Mouse (Mus musculus): ENCODE results near the gene Efhd1.

The Efhd1 gene

DNA sequence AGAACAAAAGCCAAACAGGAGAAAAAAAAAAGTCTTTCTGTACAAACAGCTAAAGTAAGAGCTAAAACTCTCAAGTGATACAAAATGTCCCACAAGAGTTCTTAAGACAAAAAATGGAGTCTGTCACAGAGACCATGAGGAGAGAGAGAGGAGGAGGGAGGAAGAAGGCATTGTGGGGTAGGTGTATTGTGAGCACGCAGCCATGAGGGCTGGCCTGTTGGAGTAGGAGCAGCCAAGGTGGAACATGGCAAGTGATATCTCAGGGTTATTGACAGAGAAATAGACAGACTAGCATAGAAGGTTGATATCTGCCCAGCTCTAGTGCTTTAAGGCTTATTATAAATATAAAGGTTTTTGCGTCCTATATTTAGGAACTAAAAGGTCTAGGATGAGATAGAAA is 48.5 kb downstream of the Efhd1 start:
- DNase-seq, result no peak

DNA sequence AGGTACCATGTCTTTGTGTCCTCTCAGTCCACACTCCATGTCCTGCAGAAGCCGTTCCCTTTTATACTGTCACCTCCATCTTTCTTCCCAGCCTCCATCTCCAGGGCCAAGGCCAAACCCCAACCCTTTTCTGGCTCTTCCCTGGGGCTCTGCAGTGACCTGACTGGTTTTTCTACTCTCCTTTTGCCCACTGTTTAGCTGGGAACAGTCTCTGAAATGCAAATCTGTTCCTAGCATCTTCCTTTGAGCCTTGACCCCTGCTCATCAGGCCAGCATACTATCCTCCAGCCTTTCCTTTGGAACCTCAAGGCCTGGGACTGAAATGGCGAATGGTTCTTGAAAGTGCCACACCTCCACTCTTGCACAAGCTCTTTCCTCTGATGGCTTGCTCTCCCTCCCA is 49.0 kb downstream of the Efhd1 start:
- DNase-seq, result no peak

DNA sequence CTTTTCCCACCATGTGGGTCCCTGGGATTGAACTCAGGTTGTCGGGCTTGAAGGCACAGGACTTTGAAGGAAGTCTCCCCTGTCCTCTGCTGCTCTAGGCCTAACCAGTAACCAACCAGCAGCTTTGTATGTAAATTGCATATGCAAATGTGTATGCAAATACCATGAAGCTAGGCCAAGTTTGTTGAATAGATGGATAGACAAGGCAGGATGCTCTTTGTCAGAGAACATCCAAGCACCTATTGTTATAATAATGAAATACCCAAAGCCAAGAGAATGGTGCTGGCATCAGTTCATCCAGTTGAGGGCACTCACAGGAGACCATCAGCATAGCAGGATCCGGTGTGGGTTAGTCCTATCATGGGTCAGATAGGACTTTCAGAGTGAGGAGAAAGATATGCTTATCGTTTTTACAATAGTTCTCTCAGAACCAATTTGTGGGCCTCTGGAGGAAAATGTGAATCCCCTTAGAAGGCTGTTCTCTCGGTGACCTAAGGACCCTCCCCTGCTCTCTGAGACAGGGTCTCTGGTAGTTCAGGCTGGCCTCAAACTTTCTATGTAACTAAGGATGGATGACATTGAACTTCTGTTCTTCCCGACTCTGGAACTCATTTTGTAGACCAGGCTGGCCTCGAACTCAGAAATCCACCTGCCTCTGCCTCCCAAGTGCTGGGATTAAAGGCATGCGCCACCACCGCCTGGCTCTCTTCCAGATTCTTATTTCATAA is 49.8 kb downstream of the Efhd1 start:
- DNase-seq, result no peak

DNA sequence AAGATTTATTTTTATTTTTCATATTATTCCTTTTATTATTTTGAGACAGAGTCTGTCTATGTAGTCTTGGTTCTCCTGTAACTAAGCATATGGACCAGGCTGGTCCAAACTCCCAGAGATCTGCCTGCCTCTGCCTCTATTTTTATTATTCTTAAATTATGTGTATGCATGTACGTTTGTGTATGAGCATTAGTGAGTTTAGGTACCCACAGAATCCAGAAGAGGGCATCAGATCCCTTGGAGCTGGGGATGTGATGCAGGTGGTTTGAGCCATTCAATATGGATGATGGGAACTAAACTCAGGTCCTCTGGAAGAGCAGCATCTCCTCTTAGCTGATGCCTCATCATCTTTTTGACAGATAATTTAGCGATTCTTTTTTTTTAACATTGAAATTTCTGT is 51.3 kb downstream of the Efhd1 start:
- DNase-seq, result no peak

DNA sequence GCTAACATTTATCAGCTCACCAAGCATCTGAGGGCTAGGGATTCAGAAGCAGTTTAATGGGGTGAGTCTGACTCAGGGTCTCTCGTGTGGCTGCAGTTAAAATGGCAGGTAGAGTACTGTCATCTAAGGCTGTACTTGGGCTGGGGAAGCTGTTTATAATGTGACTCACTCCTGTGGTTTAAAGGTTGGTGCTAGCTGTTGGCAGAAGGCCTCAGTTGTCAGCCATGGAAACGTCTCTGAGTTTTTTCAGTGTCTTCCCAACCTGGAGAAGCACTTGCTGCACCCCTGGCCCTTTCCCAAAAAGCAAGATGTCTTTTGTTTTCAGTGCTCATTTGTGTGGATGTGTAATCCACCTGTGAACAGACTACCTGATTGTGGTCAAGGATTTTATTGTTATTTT is 51.7 kb downstream of the Efhd1 start:
- no peak for DNase-seq

DNA sequence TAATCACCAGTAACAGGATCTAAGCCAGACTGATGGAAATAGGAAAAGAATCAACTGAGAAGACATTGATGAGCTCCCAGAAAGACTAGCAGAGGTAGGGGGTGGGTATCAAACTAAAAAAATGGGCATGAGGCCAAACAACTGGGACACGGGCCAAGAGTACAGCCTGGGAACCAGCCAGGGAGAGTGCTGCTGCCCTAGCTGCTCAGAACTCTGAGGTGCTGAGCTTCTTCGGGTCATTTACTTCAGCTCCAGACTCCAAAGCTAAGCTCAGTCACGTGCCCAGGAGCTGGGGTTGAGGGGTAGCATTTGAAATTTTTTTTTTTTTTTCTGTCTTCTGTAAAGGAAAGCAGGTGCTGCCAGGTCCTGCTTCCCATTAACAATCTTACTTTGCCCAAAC is 52.5 kb downstream of the Efhd1 start:
- no peak for DNase-seq

DNA sequence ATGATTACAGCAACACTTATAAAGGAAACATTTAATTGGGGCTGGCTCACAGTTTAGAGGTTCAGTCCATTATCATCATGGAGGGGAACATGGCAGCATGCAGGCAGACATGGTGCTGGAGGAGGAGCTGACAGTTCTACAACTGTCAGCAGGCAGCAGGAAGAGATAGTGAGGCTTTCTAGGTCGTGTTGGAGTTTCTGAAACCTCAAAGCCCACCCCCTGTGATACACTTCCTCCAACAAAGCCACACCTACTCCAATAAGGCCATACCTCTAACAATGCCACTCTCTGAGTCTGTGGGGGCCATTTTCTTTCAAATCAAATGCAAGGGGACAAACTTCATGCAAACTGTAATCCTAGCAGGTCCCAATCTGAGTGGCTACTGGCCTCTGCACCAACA is 56.9 kb downstream of the Efhd1 start:
- DNase-seq, result no peak

DNA sequence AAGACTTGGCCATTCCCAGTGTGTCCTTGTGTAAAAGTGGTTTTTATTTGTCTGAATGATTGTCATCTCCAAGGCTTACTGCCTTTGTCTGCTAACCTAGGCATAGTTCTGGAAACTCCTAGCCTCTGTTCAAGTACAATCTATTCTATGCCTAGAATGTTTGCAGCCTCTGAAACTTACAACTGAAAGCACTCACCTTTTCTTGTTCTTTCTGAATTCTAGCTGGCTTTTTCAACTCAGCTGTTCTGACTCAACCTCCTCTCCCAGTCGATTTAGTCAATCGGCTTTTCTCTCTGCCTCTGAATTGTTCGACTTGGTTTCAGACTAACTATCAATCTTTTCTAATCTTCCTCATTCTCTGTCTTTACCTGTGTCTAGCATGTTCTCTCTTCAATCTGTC is 58.6 kb downstream of the Efhd1 start:
- DNase-seq, result no peak

DNA sequence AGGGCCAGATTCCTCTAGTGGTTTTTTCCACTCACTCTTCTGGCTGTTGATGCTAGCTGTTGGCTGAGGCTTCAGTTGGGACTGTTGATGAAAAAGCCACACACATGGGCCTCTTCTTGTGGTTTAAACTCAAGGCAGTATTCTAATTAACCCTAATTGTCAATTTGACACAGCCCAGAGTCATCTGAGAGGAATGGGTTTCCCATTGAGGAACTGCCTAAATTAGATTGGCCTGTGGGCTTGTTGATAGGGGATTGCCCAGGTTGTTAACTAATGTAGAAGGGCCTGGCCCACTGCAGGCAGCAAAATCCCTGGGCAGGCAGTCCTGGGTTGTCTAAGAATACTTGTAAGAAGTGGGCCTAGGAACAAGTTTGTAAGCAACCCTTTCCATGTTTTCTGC is 60.5 kb downstream of the Efhd1 start:
- no peak for DNase-seq

DNA sequence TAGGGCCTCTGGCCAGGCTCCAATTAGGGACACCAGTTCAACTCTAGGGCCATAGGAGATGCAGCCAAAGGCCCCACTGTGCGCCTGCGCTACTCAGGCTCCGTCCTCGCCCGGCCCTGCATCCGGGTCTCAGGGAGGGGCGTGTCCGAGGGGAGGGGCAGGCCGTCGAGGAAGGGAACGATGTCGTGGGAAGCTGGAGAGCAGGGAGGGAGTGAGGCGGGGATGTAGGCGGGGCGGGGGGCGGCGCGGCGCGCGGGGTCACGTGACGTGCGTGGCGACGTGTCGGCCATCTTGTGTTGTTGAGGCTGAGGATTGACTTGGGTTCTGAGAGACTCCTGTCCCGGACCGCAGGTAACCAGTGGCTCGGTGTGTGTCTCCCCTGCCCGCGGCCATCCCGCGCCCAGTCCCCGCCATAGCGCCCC is 62.6 kb downstream of the Efhd1 start, which contains the start of gene Gigyf2:
TSS of gene Gigyf2 (plus strand) at position 257 of the 422 bp plus-strand sequence.
- peak; percentile 95 to 96 for DNase-seq

DNA sequence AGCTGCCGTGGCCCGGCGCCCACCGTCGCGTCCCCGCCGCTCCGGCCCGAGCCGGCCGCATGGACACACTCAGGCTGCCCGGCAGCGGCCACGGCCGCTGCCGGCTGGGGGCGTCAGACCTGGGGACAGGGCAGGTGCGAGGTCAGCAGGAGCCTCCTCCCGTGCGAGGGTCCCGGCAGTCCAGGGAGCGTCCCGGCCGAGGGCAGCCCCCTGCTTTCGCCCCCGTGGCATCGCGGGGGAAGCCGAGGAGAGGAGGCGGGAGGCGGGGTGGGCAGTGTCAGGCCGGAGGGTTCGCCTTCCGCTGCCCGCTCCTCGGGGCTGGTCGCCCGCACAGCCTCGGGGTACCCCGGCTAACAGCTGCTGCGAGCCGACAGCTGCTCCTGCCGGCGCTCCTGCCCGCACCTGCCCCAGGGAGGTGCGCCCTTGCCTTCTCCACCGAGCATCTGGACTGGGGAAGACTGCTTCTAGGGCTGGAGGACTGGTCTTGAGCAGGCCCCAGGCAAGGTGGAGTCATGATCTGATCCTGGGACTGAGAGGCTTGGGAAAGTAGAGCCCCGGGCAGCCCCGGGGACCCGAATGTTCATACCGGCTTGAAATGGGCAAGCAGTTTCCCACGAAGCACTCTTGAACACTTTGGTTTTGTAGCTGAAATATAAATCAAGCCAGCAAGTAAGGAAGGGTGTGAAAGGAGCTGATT is 63.1 kb downstream of the Efhd1 start:
- DNase-seq, result no peak

DNA sequence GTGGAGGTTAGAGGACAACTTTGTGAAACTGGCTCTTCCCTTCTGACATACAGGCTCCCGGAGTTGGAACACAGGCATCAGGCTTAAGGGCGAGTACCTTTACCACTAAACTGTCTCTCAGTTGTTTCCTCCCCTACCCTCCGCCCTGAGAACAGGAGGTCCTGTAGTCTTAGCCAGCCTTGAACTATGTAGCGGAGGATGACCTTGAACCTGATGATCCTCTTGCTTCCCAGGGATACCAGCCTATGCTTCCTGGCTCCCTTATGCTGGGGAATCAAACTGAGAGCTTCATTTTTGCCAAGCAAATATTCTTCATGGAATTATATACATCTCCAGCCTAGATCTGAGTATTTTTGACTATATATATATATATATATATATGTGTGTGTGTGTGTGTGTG is 67.6 kb downstream of the Efhd1 start:
- DNase-seq, result no peak

DNA sequence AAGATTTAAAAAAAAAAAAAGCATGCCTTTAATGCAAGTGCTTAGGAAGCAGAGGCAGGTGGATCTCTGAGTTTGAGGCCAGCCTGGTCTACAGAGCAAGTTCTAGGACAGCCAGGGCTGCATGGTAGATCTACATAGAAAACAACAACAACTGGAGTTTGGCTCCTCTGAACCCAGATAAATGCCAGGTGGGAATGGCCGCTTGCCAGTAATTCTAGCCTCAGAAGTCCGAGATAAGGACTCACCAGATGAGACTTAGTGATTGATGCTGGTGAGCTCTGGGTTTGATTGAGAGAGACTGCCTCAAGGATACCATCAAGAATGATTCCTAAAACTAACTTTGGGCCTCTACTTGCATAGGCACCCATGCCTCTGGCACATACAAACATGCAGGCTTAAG is 86.4 kb downstream of the Efhd1 start:
- DNase-seq, result no peak

DNA sequence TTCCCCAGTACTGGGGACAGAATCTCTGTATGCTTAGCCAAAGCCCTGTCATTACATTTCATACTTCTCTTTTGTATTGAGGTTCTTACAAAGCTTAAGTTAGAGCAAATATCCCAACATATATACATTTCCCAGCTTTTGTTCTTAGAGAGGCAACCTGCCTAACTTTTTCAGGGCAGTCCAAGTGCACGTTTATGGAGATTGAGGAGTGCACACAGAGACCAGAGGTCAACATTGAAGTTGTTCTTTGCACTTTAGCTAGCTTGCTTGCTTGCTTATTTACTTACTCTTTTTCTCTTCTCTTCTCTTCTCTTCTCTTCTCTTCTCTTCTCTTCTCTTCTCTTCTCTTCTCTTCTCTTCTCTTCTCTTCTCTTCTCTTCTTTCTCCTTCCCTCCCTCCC is 96.1 kb downstream of the Efhd1 start:
- DNase-seq, result no peak
